Mouse (Mus musculus) heart, adult 9 months (tissue): ENCODE results near the gene Sh3gl3.
A peak's percentile ranks its signal among the peaks of the same experiment; 100 is the strongest.

Experiments
- DNase-seq, 2 experiments: peaks; one replicate each; pipeline ENCODE4 v3.0.0; 2022; ENCODE audit warnings: low spot score in 2 of 2

Sh3gl3 gene

GRCm38 (mm10) chr7:82173540-82173939 lies at the start of gene Sh3gl3:
Gene Sh3gl3, plus strand, starts transcription at chr7:82173840.
- no peak for DNase-seq

- no peak for DNase-seq
These were observed 35.4 kb upstream of the Sh3gl3 start for GRCm38 (mm10) chr7:82138196-82138595.

GRCm38 (mm10) chr7:82147151-82147550 lies 26.5 kb upstream of the Sh3gl3 start:
- no peak for DNase-seq

GRCm38 (mm10) chr7:82164681-82165080 lies 9.0 kb upstream of the Sh3gl3 start:
- no peak for DNase-seq

GRCm38 (mm10) chr7:82174571-82175326 lies 1.1 kb downstream of the Sh3gl3 start:
- peak; percentile 53 to 57 for DNase-seq

- no peak for DNase-seq
These were observed 1.7 kb downstream of the Sh3gl3 start for GRCm38 (mm10) chr7:82175327-82175721.

- no peak for DNase-seq
These were observed 2.6 kb downstream of the Sh3gl3 start for GRCm38 (mm10) chr7:82176192-82176591.

- no peak for DNase-seq
These were observed 3.7 kb downstream of the Sh3gl3 start for GRCm38 (mm10) chr7:82177336-82177735.

- no peak for DNase-seq
These were observed 7.3 kb downstream of the Sh3gl3 start for GRCm38 (mm10) chr7:82180919-82181318.

- no peak for DNase-seq
These were observed 9.1 kb downstream of the Sh3gl3 start for GRCm38 (mm10) chr7:82182781-82183180.

- no peak for DNase-seq
These were observed 18.0 kb downstream of the Sh3gl3 start for GRCm38 (mm10) chr7:82191604-82192003.

- DNase-seq, result no peak
These were observed 18.9 kb downstream of the Sh3gl3 start for GRCm38 (mm10) chr7:82192512-82192911.

GRCm38 (mm10) chr7:82203111-82203510 lies 29.5 kb downstream of the Sh3gl3 start:
- DNase-seq, result peak in 1 of 2 experiments; percentile 7

- DNase-seq, result peak in 1 of 2 experiments; percentile 8
These were observed 30.6 kb downstream of the Sh3gl3 start for GRCm38 (mm10) chr7:82204014-82204784.

- DNase-seq, result no peak
These were observed 31.3 kb downstream of the Sh3gl3 start for GRCm38 (mm10) chr7:82204975-82205374.

- DNase-seq, result peak; percentile 10 to 30
These were observed 33.1 kb downstream of the Sh3gl3 start for GRCm38 (mm10) chr7:82206787-82207186.

GRCm38 (mm10) chr7:82221380-82221933 lies 47.8 kb downstream of the Sh3gl3 start:
- DNase-seq, result no peak

- DNase-seq, result no peak
These were observed 50.5 kb downstream of the Sh3gl3 start for GRCm38 (mm10) chr7:82223906-82224846.

GRCm38 (mm10) chr7:82233201-82233600 lies 59.6 kb downstream of the Sh3gl3 start:
- no peak for DNase-seq

GRCm38 (mm10) chr7:82234010-82234897 lies 60.6 kb downstream of the Sh3gl3 start:
- DNase-seq, result no peak

- no peak for DNase-seq
These were observed 61.3 kb downstream of the Sh3gl3 start for GRCm38 (mm10) chr7:82234898-82235290.
